Mouse (Mus musculus) limb, embryonic 14.5 days (tissue): ENCODE data around the gene Tedc1. TPM values are rescaled to one million over a fixed set of nuclear protein-coding genes. Genes with fewer than 3 reads are reported as not detected.
A peak's percentile ranks its signal among the peaks of the same experiment; 100 is the strongest.

Source experiments
- ATAC-seq: fragments of 200-750 bp; cut with Nextera tagmentation; 2 replicates; pipeline ENCODE4 v1.8.0; 2017; ENCODE audit warnings: low read depth, moderate number of reproducible peaks, moderate TSS enrichment; ENCODE audit not compliant: low FRiP score
- DNase-seq: peaks from one replicate; pipeline ENCODE4 v3.0.0-alpha.2; 2015; ENCODE audit warnings: low spot score
- H3K27ac ChIP-seq: fragments of 300-500 bp; sonication (generic); replicated peaks from 2 replicates; pipeline ENCODE4 v1.5.1; 2014; ENCODE audit warnings: low read depth, mild to moderate bottlenecking, low read length, moderate library complexity, mixed read lengths
- H3K27me3 ChIP-seq: fragments of 300-500 bp; sonication (generic); 2 replicates; pipeline ENCODE4 v1.6.1; 2014; ENCODE audit warnings: low read length, mixed read lengths; ENCODE audit not compliant: control insufficient read depth, insufficient read depth
- H3K36me3 ChIP-seq: fragments of 300-500 bp; sonication (generic); 2 replicates; pipeline ENCODE4 v1.6.1; 2014; ENCODE audit warnings: mild to moderate bottlenecking, low read length, moderate library complexity, mixed read lengths; ENCODE audit not compliant: control insufficient read depth, insufficient read depth
- H3K4me1 ChIP-seq: fragments of 300-500 bp; sonication (generic); 2 replicates; pipeline ENCODE4 v1.6.1; 2014; ENCODE audit warnings: antibody characterized with exemption, low read length, mixed read lengths; ENCODE audit not compliant: control insufficient read depth, insufficient read depth
- H3K4me2 ChIP-seq: fragments of 300-500 bp; sonication (generic); replicated peaks from 2 replicates; pipeline ENCODE4 v1.6.1; 2014; ENCODE audit warnings: low read depth, mild to moderate bottlenecking, low read length, moderate library complexity; ENCODE audit not compliant: severe bottlenecking
- H3K4me3 ChIP-seq: fragments of 300-500 bp; sonication (generic); replicated peaks from 2 replicates; pipeline ENCODE4 v1.5.1; 2014; ENCODE audit warnings: low read length
- H3K9ac ChIP-seq: fragments of 300-500 bp; sonication (generic); 2 replicates; pipeline ENCODE4 v1.6.1; 2014; ENCODE audit warnings: mild to moderate bottlenecking, low read depth, low read length, moderate library complexity; ENCODE audit not compliant: severe bottlenecking
- H3K9me3 ChIP-seq: fragments of 300-500 bp; sonication (generic); 2 replicates; pipeline ENCODE4 v1.6.1; 2016; ENCODE audit warnings: low read length; ENCODE audit not compliant: control insufficient read depth
- POLR2A ChIP-seq: fragments of 200-500 bp; IDR thresholded peaks from 2 replicates; pipeline ENCODE4 v1.8.0; 2012; ENCODE audit warnings: inconsistent platforms, mild to moderate bottlenecking, moderate library complexity, borderline replicate concordance; ENCODE audit not compliant: insufficient read depth, insufficient read length; ENCODE audit errors: extremely low read depth
- WGBS: fragments of 180-500 bp; shearing (Covaris S2); extraction: QIAGEN DNeasy Blood & Tissue Kit; methylation state at CpG from one replicate; pipeline ENCODE4 v1.1.7; 2014; 5-methylcytosine and 5-hydroxymethylcytosine counted together
- polyA plus RNA-seq, 2 experiments: library from polyadenylated mRNA; depleted of rRNA in 1 of 2; stranded (reverse) in 1 of 2; unstranded in 1 of 2; fragments of >200 nt; fragmentation: Nextera tagmentation in 1 of 2; extraction: Ambion mirVana in 1 of 2; gene quantifications; 2 replicates each; pipeline versions ENCODE4 v1.2.1 to v1.2.3; 2012 to 2014

The Tedc1 gene
- polyA plus RNA-seq, 2 experiments = 19.5 to 30.8 TPM

DNA sequence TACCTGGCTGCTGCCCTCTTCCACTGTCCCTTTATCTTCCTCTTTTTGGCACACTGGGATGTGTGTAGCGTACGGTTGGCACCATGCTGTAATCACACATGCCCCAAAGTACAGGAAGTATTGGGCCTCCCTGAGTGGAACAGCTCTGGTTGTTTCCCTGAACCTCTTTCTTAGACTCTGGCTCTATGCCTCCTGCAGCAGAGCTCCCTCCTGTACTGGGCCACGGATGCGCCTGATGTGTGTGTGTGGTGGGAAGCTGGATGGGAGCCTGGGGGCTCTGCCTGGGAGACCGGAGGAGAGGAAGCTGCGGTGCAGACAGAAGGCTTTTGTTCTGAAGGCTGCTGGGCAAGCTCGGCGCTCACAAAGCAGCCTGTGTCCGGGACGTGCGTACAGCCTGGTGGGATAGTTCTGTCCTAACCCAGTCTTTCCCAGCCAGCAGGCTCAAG is 7.4 kb downstream of the Tedc1 start:
- TF ChIP-seq POLR2A = no peak
- peak; percentile 32; the same call in 1 of the 2 replicates for ATAC-seq

DNA sequence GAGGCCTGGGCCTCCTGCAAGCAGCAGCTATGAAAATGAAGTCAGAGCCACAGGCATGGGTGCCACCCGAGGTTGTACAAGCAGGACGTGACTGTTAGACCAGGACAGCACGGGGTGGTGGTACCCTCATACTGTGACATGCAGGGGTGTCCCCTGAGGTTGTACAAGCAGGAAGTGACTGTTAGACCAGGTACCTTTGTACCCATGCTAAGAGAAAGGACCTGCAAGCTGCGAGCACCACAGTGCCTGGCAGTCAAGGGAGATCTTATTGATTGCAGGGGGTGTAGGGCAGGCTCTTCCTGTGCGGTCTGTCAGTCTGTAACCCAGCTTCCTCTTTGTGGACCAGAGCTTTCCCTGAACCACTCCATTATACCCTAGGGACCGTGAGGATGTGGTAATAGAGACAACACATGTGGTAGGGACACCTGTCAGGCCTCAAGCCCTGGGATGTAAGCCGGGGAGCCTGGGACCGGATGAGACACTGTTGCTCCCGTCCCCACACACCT is 11.9 kb downstream of the Tedc1 start:
- Histone ChIP-seq H3K36me3 (0 out of 2 replicates have a peak, but pooled peaks cover 8% of the 10 kb centered on the region), H3K27me3 (no peaks in the 10 kb centered on the region), H3K9me3 (no peaks in the 10 kb centered on the region), H3K9ac (no peak overlapping the region), H3K27ac (no peak overlapping the region), H3K4me2 (no peak overlapping the region), H3K4me3 (no peak overlapping the region), H3K4me1 (no peaks in the 10 kb centered on the region)
- no peak for TF ChIP-seq POLR2A
- no peak for DNase-seq
- no peak for ATAC-seq
- 77% methylated on average over 9 of the region's 9 CpGs for WGBS

More for the DNA sequence above, 7.4 kb downstream of the Tedc1 start:
- H3K36me3 ChIP-seq = peaks cover 16% of the 10 kb centered on the region; the same call in 1 of the 2 replicates
- H3K4me1 ChIP-seq = no peaks in the 10 kb centered on the region
- H3K9me3 ChIP-seq = no peaks in the 10 kb centered on the region
- 88% methylated on average over 11 of the region's 11 CpGs for WGBS
- no peak for DNase-seq
- peak overlapping the region; percentile 48; the same call in 1 of the 2 replicates for H3K27ac ChIP-seq
- H3K9ac ChIP-seq = peak overlapping the region; percentile 3; the same call in 1 of the 2 replicates
- no peaks in the 10 kb centered on the region for H3K27me3 ChIP-seq
- H3K4me3 ChIP-seq = no peak overlapping the region
- no peak overlapping the region for H3K4me2 ChIP-seq

DNA sequence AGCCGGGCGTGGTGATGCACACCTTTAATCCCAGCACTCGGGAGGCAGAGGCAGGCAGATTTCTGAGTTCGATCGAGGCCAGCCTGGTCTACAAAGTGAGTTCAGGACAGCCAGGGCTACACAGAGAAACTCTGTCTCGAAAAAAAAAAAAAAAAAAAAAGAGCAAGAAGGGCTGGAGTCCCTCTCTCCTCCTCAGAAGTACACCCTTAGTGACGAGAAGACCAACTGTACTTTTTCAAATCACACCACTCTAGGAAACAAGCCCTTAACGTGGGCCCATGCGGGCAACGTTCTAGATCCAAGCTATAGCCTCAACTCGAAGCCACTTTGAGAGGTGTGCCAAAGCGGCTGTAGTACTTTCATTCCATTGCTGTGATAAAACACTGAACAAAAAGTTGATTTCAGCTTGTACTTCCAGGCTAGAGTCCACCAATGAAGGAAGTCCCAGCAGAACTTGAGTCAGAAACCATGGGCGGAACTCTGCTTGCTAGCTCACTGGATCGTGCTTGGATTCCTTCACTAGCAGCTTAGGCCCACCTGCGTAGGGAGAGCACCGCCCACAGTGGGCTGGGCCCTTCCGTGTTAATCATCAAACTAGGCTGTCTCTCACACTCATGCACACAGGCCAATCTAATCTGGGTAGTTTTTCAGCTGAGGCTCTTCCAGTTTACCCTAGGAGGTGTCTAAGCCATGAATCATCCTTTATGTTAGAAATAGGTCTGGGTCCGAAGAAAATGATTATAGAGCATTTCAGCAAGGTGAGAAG is 20.9 kb downstream of the Tedc1 start:
- no peak for TF ChIP-seq POLR2A
- DNase-seq = no peak
- no peak overlapping the region for H3K4me2 ChIP-seq
- H3K4me3 ChIP-seq = no peak overlapping the region
- ATAC-seq = no peak
- H3K27me3 ChIP-seq = no peaks in the 10 kb centered on the region
- no peak overlapping the region for H3K27ac ChIP-seq
- WGBS = 88% methylated on average over 17 of the region's 18 CpGs
- no peaks in the 10 kb centered on the region for H3K36me3 ChIP-seq
- H3K4me1 ChIP-seq = no peaks in the 10 kb centered on the region
- H3K9me3 ChIP-seq = no peaks in the 10 kb centered on the region
- no peak overlapping the region for H3K9ac ChIP-seq

DNA sequence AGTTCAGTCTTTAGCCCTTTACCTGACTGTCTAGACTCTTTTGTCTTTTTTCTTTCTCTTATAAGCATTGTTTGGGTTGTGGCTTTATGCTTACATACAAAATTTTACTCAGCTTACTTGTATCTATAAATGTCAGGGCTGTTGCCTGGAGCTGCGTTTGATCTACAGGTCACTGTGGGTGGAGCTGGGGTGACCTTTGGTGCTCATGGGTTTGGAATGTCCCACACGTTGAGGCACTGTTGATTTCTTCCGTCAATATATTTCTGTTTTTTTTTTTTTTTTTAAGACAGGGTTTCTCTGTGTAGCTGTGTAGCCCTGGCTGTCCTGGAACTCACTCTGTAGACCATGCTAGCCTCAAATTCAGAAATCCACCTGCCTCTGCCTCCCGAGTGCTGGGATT is 24.8 kb downstream of the Tedc1 start:
- WGBS = 59% methylated on average over 4 of the region's 4 CpGs
- no peak for ATAC-seq

DNA sequence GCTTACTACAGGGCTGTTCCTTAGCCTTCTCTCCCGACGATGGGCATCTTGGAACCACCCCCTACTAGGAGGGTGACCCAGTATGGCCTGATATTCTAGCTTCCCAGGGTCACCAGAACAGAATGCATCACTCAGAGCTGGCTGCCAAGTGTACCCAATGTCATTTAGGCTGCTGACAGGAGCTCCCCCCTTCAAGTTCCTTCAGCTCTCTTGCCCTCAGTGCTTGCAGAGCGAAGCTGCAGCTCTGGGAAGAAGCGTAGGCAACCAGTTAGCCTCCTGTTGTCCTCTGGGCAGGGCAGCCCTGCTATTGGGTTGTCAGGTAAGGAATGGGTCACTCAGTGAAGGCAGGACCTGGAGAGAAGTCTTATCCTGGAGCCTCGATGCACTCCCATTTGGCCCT is 28.7 kb downstream of the Tedc1 start:
- no peak for DNase-seq
- Histone ChIP-seq H3K36me3 (peaks cover 18% of the 10 kb centered on the region), H3K27ac (no peak overlapping the region), H3K9me3 (no peaks in the 10 kb centered on the region), H3K9ac (no peak overlapping the region), H3K4me3 (no peak overlapping the region), H3K4me2 (no peak overlapping the region), H3K4me1 (peaks cover 19% of the 10 kb centered on the region), H3K27me3 (0 out of 2 replicates have a peak, but pooled peaks cover 5% of the 10 kb centered on the region)
- 60% methylated on average over 5 of the region's 5 CpGs for WGBS
- no peak for TF ChIP-seq POLR2A
- ATAC-seq = no peak

More for the DNA sequence above, 24.8 kb downstream of the Tedc1 start:
- H3K27ac ChIP-seq = no peak overlapping the region
- H3K36me3 ChIP-seq = no peaks in the 10 kb centered on the region
- no peaks in the 10 kb centered on the region for H3K4me1 ChIP-seq
- no peak overlapping the region for H3K9ac ChIP-seq
- H3K4me3 ChIP-seq = no peak overlapping the region
- no peak overlapping the region for H3K4me2 ChIP-seq
- H3K27me3 ChIP-seq = no peaks in the 10 kb centered on the region
- no peaks in the 10 kb centered on the region for H3K9me3 ChIP-seq
- no peak for TF ChIP-seq POLR2A
- DNase-seq = no peak
